Mouse (Mus musculus): Measurements from ENCODE around the gene 1810013L24Rik. TPM values are rescaled to one million over a fixed set of nuclear protein-coding genes. Genes with fewer than 3 reads are reported as not detected.

Gene 1810013L24Rik
- polyA plus RNA-seq, 1 experiment, result 27.5 TPM

DNA sequence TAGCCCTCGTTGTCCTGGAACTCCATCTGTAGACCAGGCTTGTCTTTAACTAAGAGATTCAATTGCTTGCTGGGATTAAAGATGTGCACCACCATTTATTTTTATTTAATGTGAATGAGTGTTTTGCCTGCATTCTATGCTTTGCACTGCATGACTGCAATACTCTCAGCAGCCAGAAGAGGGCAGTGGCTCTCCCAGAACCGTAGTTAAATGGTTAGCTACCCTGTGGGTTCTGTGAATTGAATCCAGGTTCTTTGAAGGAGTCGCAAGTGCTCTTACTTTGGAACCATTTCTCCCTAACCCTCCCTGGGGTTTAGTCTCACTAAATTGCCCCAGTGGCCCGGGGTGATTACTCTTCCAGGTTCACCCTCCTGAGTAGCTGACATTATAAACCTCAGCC lies 23.2 kb upstream of the 1810013L24Rik start:
- Histone ChIP-seq H3K4me3 (no peak overlapping the region), H3K36me3 (ENCODE audit: control insufficient read depth, insufficient read depth) (no peaks in the 10 kb centered on the region), H3K4me2 (ENCODE audit: low read depth) (no peak overlapping the region), H3K79me2 (ENCODE audit: control insufficient read depth, insufficient read depth) (no peaks in the 10 kb centered on the region), H3K27me3 (ENCODE audit: control insufficient read depth, insufficient read depth, insufficient read length) (no peaks in the 10 kb centered on the region), H3ac (ENCODE audit: control insufficient read depth, insufficient read length) (no peak overlapping the region)
- TF ChIP-seq MYOG (IDR thresholded peaks at IDR 0.05; ENCODE audit: control insufficient read depth in 1 of 3, insufficient read depth in 1 of 3, insufficient read length in 2 of 3, low read depth in 2 of 3) (no peak), REST (IDR thresholded peaks at IDR 0.05; ENCODE audit: insufficient read depth, insufficient read length) (no peak), TCF3 (IDR thresholded peaks at IDR 0.05; ENCODE audit: insufficient read length, low read depth) (no peak), CEBPB (IDR thresholded peaks at IDR 0.05; ENCODE audit: insufficient read depth, poor library complexity, severe bottlenecking) (no peak), E2F4 (IDR thresholded peaks at IDR 0.05; ENCODE audit: insufficient read depth) (no peak), USF1 (IDR thresholded peaks at IDR 0.05; ENCODE audit: low read depth) (no peak)

DNA sequence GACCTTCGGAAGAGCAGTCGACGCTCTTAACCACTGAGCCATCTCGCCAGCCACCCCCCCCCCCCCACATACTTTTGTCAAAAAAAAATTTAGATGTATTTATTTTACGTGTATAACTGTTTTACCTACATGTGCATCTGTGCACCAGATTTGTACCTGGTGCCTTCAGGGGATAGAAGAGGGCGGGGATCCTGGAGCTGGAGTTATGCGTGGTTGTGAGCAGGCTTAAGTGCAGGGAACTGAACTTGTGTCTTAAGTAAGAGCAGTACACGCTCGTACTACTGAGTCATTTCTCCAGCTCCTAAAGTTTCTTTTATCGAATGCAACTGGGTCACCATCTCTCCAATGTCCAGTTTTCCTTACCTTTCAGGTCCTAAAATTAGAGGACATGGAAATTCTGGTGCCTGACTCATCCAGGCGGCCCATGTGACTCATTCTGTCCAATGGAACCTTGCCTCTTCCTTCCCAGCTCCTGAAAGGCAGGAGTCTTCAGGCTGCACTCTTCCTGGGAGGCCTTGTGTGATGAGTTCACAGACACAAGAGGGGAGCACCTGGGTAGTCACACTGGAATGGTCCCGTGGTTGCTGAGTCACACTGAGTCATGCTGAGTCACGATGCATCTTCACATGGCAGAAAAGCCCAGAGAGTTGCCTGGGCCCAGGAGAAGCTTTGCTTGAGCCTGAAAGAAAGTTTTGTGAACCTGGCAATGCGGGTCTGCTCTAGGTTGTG lies 19.3 kb upstream of the 1810013L24Rik start:
- no peak for TF ChIP-seq POLR2AphosphoS2 (IDR thresholded peaks at IDR 0.05; ENCODE audit: insufficient read length, low read depth)
- TF ChIP-seq MAX (IDR thresholded peaks at IDR 0.05; ENCODE audit: low read depth), result peak; percentile 36
- no peak for TF ChIP-seq MYOG (IDR thresholded peaks at IDR 0.05; ENCODE audit: control insufficient read depth in 1 of 3, insufficient read depth in 1 of 3, insufficient read length in 2 of 3, low read depth in 2 of 3)
- TF ChIP-seq CEBPB (IDR thresholded peaks at IDR 0.05; ENCODE audit: insufficient read depth, poor library complexity, severe bottlenecking), result no peak
- peak in 1 of 3 experiments; percentile 12 for TF ChIP-seq MYOD1 (IDR thresholded peaks at IDR 0.05; ENCODE audit: control insufficient read depth in 1 of 3, insufficient read length in 2 of 3, low read depth in 2 of 3)
- peak; percentile 98 for TF ChIP-seq USF1 (IDR thresholded peaks at IDR 0.05; ENCODE audit: low read depth)
- Histone ChIP-seq H3K79me2 (ENCODE audit: control insufficient read depth, insufficient read depth) (no peaks in the 10 kb centered on the region), H3K27me3 (ENCODE audit: control insufficient read depth, insufficient read depth, insufficient read length) (no peaks in the 10 kb centered on the region), H3K4me2 (ENCODE audit: low read depth) (peak overlapping the region; percentile 28), H3K4me3 (no peak overlapping the region), H3K36me3 (ENCODE audit: control insufficient read depth, insufficient read depth) (no peaks in the 10 kb centered on the region), H3ac (ENCODE audit: control insufficient read depth, insufficient read length) (no peak overlapping the region)

DNA sequence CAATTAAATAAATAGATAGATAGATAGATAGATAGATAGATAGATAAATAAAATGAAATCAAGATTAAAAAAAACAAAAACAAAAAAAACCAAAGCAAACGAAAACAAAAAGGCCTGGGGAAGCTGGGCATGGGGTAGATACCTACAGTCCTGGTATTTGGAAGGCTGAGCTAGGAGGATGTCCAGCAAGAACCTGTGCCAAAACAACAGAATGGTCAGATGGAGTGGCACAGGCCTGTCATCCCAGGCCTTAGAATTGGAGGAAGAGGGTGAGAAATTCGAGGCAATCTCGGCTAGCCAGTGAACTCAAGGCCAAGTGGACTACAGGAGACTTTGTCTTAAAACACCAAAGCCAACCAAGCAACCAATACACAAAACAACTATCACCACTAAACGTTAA lies 12.0 kb upstream of the 1810013L24Rik start:
- Histone ChIP-seq H3K36me3 (ENCODE audit: control insufficient read depth, insufficient read depth) (no peaks in the 10 kb centered on the region), H3K4me2 (ENCODE audit: low read depth) (no peak overlapping the region), H3K4me3 (no peak overlapping the region), H3K27me3 (ENCODE audit: control insufficient read depth, insufficient read depth, insufficient read length) (no peaks in the 10 kb centered on the region), H3ac (ENCODE audit: control insufficient read depth, insufficient read length) (no peak overlapping the region), H3K79me2 (ENCODE audit: control insufficient read depth, insufficient read depth) (no peaks in the 10 kb centered on the region)
- TF ChIP-seq SRF (IDR thresholded peaks at IDR 0.05; ENCODE audit: control insufficient read depth, insufficient read length, low read depth), result no peak
- TF ChIP-seq MYOG (IDR thresholded peaks at IDR 0.05; ENCODE audit: control insufficient read depth in 1 of 3, insufficient read depth in 1 of 3, insufficient read length in 2 of 3, low read depth in 2 of 3), result no peak
- TF ChIP-seq REST (IDR thresholded peaks at IDR 0.05; ENCODE audit: insufficient read depth, insufficient read length), result no peak
- TF ChIP-seq POLR2A (IDR thresholded peaks at IDR 0.05; ENCODE audit: insufficient read length, low read depth), result no peak
- TF ChIP-seq MAX (IDR thresholded peaks at IDR 0.05; ENCODE audit: low read depth), result no peak
- TF ChIP-seq TCF12 (IDR thresholded peaks at IDR 0.05; ENCODE audit: insufficient read depth, poor library complexity, severe bottlenecking), result no peak
- TF ChIP-seq USF1 (IDR thresholded peaks at IDR 0.05; ENCODE audit: low read depth), result no peak
- no peak for TF ChIP-seq POLR2AphosphoS2 (IDR thresholded peaks at IDR 0.05; ENCODE audit: insufficient read length, low read depth)
- TF ChIP-seq MYOD1 (IDR thresholded peaks at IDR 0.05; ENCODE audit: control insufficient read depth in 1 of 3, insufficient read length in 2 of 3, low read depth in 2 of 3), result no peak
- TF ChIP-seq E2F4 (IDR thresholded peaks at IDR 0.05; ENCODE audit: insufficient read depth), result no peak
- TF ChIP-seq TCF3 (IDR thresholded peaks at IDR 0.05; ENCODE audit: insufficient read length, low read depth), result no peak
- no peak for TF ChIP-seq CEBPB (IDR thresholded peaks at IDR 0.05; ENCODE audit: insufficient read depth, poor library complexity, severe bottlenecking)

DNA sequence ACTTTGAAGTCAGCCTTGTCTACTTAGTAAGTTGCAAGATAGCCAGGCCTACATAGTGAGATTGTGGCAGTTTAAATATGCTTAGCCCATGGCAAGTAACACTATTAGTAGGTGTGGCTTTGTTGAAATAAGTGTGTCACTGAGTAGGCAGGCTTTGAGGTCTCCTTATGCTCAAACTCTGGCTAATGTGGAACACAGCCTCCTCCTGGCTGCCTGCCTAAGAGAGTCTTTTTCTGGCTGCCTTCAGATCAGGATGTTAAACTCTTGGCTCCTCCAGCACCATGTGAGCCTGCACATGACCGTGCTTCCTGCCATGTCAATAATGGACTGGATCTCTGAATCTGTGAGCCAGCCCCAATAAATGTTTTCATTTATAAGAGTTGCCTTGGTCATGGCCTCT lies 8.5 kb upstream of the 1810013L24Rik start:
- TF ChIP-seq E2F4 (IDR thresholded peaks at IDR 0.05; ENCODE audit: insufficient read depth) (no peak), REST (IDR thresholded peaks at IDR 0.05; ENCODE audit: insufficient read depth, insufficient read length) (no peak), MYOD1 (IDR thresholded peaks at IDR 0.05; ENCODE audit: control insufficient read depth in 1 of 3, insufficient read length in 2 of 3, low read depth in 2 of 3) (no peak), POLR2A (IDR thresholded peaks at IDR 0.05; ENCODE audit: insufficient read length, low read depth) (no peak), CEBPB (IDR thresholded peaks at IDR 0.05; ENCODE audit: insufficient read depth, poor library complexity, severe bottlenecking) (no peak), MAX (IDR thresholded peaks at IDR 0.05; ENCODE audit: low read depth) (no peak)
- no peaks in the 10 kb centered on the region for H3K27me3 ChIP-seq (ENCODE audit: control insufficient read depth, insufficient read depth, insufficient read length)
- no peak overlapping the region for H3ac ChIP-seq (ENCODE audit: control insufficient read depth, insufficient read length)
- no peaks in the 10 kb centered on the region for H3K79me2 ChIP-seq (ENCODE audit: control insufficient read depth, insufficient read depth)
- no peak overlapping the region for H3K4me3 ChIP-seq
- no peaks in the 10 kb centered on the region for H3K36me3 ChIP-seq (ENCODE audit: control insufficient read depth, insufficient read depth)
- no peak overlapping the region for H3K4me2 ChIP-seq (ENCODE audit: low read depth)

DNA sequence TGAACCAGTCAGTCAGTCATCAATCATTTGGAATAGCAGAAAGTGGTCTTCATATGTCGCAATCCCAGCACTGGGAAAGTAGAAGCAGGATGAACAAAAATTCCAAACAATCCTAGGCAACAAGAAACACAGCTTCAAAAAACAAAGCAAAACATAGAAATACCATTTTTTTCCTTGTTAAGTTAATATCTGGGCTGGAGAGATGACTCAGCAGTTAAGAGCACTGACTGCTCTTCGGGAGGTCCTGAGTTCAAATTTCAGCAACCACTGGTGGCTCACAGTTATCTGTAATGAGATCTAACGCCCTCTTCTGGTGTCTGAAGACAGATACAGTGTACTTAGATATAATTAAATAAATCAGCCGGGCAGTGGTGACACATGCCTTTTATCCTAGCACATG lies 7.3 kb upstream of the 1810013L24Rik start:
- Histone ChIP-seq H3K79me2 (ENCODE audit: control insufficient read depth, insufficient read depth) (no peaks in the 10 kb centered on the region), H3ac (ENCODE audit: control insufficient read depth, insufficient read length) (no peak overlapping the region), H3K36me3 (ENCODE audit: control insufficient read depth, insufficient read depth) (no peaks in the 10 kb centered on the region), H3K4me3 (no peak overlapping the region), H3K4me2 (ENCODE audit: low read depth) (no peak overlapping the region), H3K27me3 (ENCODE audit: control insufficient read depth, insufficient read depth, insufficient read length) (no peaks in the 10 kb centered on the region)
- no peak for TF ChIP-seq CEBPB (IDR thresholded peaks at IDR 0.05; ENCODE audit: insufficient read depth, poor library complexity, severe bottlenecking)
- TF ChIP-seq E2F4 (IDR thresholded peaks at IDR 0.05; ENCODE audit: insufficient read depth), result no peak
- TF ChIP-seq POLR2AphosphoS2 (IDR thresholded peaks at IDR 0.05; ENCODE audit: insufficient read length, low read depth), result no peak
- TF ChIP-seq SRF (IDR thresholded peaks at IDR 0.05; ENCODE audit: control insufficient read depth, insufficient read length, low read depth), result no peak
- TF ChIP-seq MAX (IDR thresholded peaks at IDR 0.05; ENCODE audit: low read depth), result no peak
- TF ChIP-seq MYOG (IDR thresholded peaks at IDR 0.05; ENCODE audit: control insufficient read depth in 1 of 3, insufficient read depth in 1 of 3, insufficient read length in 2 of 3, low read depth in 2 of 3), result no peak
- TF ChIP-seq POLR2A (IDR thresholded peaks at IDR 0.05; ENCODE audit: insufficient read length, low read depth), result no peak
- no peak for TF ChIP-seq TCF3 (IDR thresholded peaks at IDR 0.05; ENCODE audit: insufficient read length, low read depth)
- TF ChIP-seq REST (IDR thresholded peaks at IDR 0.05; ENCODE audit: insufficient read depth, insufficient read length), result no peak
- no peak for TF ChIP-seq MYOD1 (IDR thresholded peaks at IDR 0.05; ENCODE audit: control insufficient read depth in 1 of 3, insufficient read length in 2 of 3, low read depth in 2 of 3)
- TF ChIP-seq USF1 (IDR thresholded peaks at IDR 0.05; ENCODE audit: low read depth), result no peak
- no peak for TF ChIP-seq TCF12 (IDR thresholded peaks at IDR 0.05; ENCODE audit: insufficient read depth, poor library complexity, severe bottlenecking)
